15 mouse cellular contexts compared by ENCODE assay signal in genomic region chr6:119408582-119408981, GRCm38 (mm10). TPM values are rescaled to one million over a fixed set of nuclear protein-coding genes. Genes with fewer than 3 reads are reported as not detected.
DNase-seq lines count a peak whose midpoint lies in the region; ATAC-seq lines count a peak whose summit lies in the region.
"Had no signal": no experiment of that assay in that cellular context is flagged by ENCODE, and none has a peak within 500 bp of the region (broad histone marks: within the 10 kb centered on the region; RNA-seq: fewer than 3 reads in every experiment).

No protein-coding gene starts in this region.

- peak; percentile 49 for DNase-seq in lung, postnatal 25 days (ENCODE audit: low spot score)
- no peak for DNase-seq in lung, postnatal 10 days
- DNase-seq in thymus, postnatal 36 days, result peak; percentile 19 to 24
- DNase-seq in kidney, adult 9 months, result no peak
- DNase-seq in heart, postnatal 14 days, result no peak
- DNase-seq: cerebellum, adult 2 months; kidney, adult 2 months; left cerebral cortex, postnatal 4 days; lung, postnatal 4 days; midbrain, embryonic 14.5 days; right cerebral cortex, postnatal 25 days had no signal

- ATAC-seq in common myeloid progenitor, adult 5-6 weeks (replicated peaks; ENCODE audit: low read depth, poor library complexity, severe bottlenecking), result peak; percentile 94
- ATAC-seq in megakaryocyte-erythroid progenitor cell, adult 5-6 weeks (replicated peaks; ENCODE audit: low FRiP score, low TSS enrichment, poor library complexity, severe bottlenecking), result peak; percentile 69
- ATAC-seq in cerebellum, adult (ENCODE audit: insufficient number of reproducible peaks, low FRiP score, low TSS enrichment), result no peak
- ATAC-seq: activated CD4-positive, CD25-positive, alpha-beta regulatory T cell, adult 4 months had no signal

- intact Hi-C loops in heart, postnatal 14 days (cut with DNase I), result no loop called here

RNA-seq across cellular contexts. Expression of gene Adipor2, which starts 8.9 kb away (rescaled TPM):
- total RNA-seq in common myeloid progenitor, adult 5-6 weeks (2017), result 93.7 and 111 TPM in 2 replicates
- total RNA-seq in megakaryocyte-erythroid progenitor cell, adult 5-6 weeks (2014; fragmentation: Nextera tagmentation), result 34.1 and 37.1 TPM in 2 replicates
- 65.9 and 73.1 TPM in 2 replicates for total RNA-seq in megakaryocyte-erythroid progenitor cell, adult 5-6 weeks (2017)
- total RNA-seq in heart, postnatal 14 days (2021), result 10 to 100 TPM; 54.8 to 64.1 TPM

Comparison
In these comparisons a context has a peak if more than half of its experiments do, and no peak if none do; other contexts are left out.
1. DNase-seq: peak in lung, postnatal 25 days (single experiment) and thymus, postnatal 36 days (2 of 2); none in lung, postnatal 10 days (single experiment), kidney, adult 9 months (single experiment) and heart, postnatal 14 days (0 of 2).